Mouse (Mus musculus) thymus, adult 2 months (tissue): ENCODE data around the gene Sh3pxd2b. TPM values are rescaled to one million over a fixed set of nuclear protein-coding genes. Genes with fewer than 3 reads are reported as not detected.
A peak's percentile ranks its signal among the peaks of the same experiment; 100 is the strongest.

Source experiments
- DNase-seq: peaks from one replicate; pipeline ENCODE4 v3.0.0; 2021
- H3K27ac ChIP-seq: fragments of 200-500 bp; 2 replicates; pipeline ENCODE4 v1.5.1; 2012; ENCODE audit warnings: low read length, control low read depth; ENCODE audit not compliant: control insufficient read depth, insufficient read depth
- H3K27me3 ChIP-seq: fragments of 200-500 bp; 2 replicates; pipeline ENCODE4 v1.6.1; 2012; ENCODE audit warnings: mild to moderate bottlenecking, low read length, moderate library complexity, mixed read lengths; ENCODE audit not compliant: control insufficient read depth, insufficient read depth
- H3K36me3 ChIP-seq: fragments of 200-500 bp; 2 replicates; pipeline ENCODE4 v1.6.1; 2012; ENCODE audit warnings: mild to moderate bottlenecking, low read length, moderate library complexity; ENCODE audit not compliant: control insufficient read depth, insufficient read depth
- H3K4me1 ChIP-seq: fragments of 200-500 bp; replicated peaks from 2 replicates; pipeline ENCODE4 v1.6.1; 2012; ENCODE audit warnings: low read length; ENCODE audit not compliant: control insufficient read depth, insufficient read depth
- H3K4me3 ChIP-seq: fragments of 200-500 bp; 2 replicates; pipeline ENCODE4 v1.5.1; 2012; ENCODE audit warnings: mild to moderate bottlenecking, low read length, control low read depth, moderate library complexity; ENCODE audit not compliant: control insufficient read depth, insufficient read depth
- CTCF ChIP-seq: fragments of 200-500 bp; IDR thresholded peaks from 2 replicates; pipeline ENCODE4 v1.5.1; 2012; ENCODE audit warnings: mild to moderate bottlenecking, control low read depth, low read length, moderate library complexity, borderline replicate concordance; ENCODE audit not compliant: control insufficient read depth, poor library complexity, insufficient read depth; ENCODE audit errors: extremely low read depth
- POLR2A ChIP-seq: fragments of 200-500 bp; IDR thresholded peaks from 2 replicates; pipeline ENCODE4 v1.6.1; 2012; ENCODE audit warnings: mild to moderate bottlenecking, low read length, control low read depth, moderate library complexity; ENCODE audit not compliant: control insufficient read depth, poor library complexity, insufficient read depth; ENCODE audit errors: extremely low read depth
- WGBS: fragments of 180-500 bp; shearing (Covaris S2); methylation state at CpG from one replicate; pipeline ENCODE4 v1.1.7; 2018; 5-methylcytosine and 5-hydroxymethylcytosine counted together
- polyA plus RNA-seq: library from polyadenylated mRNA; depleted of rRNA; stranded (reverse); fragments of >200 nt; gene quantifications from 2 replicates; pipeline ENCODE4 v1.2.3, GENCODE M21; 2012

The Sh3pxd2b gene
- polyA plus RNA-seq, 1 experiment: 7.5 TPM

DNA sequence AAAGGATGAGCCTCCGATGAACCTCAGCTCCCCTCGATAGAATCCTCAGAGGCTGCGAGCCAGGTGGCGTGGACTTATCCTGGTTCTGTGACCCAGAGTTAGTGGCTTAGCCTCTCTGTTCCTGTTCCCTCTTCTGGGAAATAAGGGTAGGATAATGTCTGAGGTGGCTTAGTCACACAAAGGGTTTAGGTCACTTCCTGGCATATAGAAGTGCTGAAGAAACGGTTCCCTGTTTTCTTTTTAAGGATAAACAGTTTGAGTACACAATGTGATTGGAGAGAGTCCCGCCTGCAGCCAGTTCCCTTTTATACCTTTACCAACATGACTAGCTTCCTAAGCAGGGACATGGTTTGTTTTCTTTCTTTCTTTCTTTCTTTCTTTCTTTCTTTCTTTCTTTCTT is 10.8 kb downstream of the Sh3pxd2b start:
- Histone ChIP-seq H3K4me3 (no peak overlapping the region), H3K27me3 (no peaks in the 10 kb centered on the region), H3K27ac (no peak overlapping the region), H3K36me3 (no peaks in the 10 kb centered on the region), H3K4me1 (peaks cover 5% of the 10 kb centered on the region)
- WGBS: 70% methylated on average over 6 of the region's 6 CpGs
- no peak for DNase-seq
- no peak for TF ChIP-seq POLR2A
- TF ChIP-seq CTCF: no peak

DNA sequence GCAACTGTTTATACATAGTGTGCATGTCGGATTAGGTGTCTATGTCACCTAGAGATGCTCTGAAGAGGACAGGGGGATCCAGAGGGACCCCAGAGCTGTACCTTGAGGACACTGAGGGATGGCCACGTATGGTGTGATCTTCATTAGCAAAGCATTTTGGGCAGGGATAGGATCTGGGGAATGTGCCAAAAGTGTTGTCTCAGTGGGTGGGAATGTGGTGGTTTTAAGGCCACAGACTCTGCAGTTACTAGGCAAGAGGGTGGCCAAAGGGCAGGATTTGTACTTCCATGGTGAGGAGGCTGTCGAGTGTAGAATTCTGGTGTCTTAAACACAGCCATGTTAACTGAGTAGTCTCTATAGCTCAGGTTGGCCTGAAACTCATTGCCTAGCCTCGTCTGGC is 11.9 kb downstream of the Sh3pxd2b start:
- Histone ChIP-seq H3K4me3 (no peak overlapping the region), H3K27me3 (no peaks in the 10 kb centered on the region), H3K27ac (no peak overlapping the region), H3K4me1 (peaks cover 16% of the 10 kb centered on the region), H3K36me3 (no peaks in the 10 kb centered on the region)
- no peak for DNase-seq
- TF ChIP-seq CTCF: no peak
- TF ChIP-seq POLR2A: no peak
- WGBS: 90% methylated on average over 4 of the region's 4 CpGs

GRCm38 (mm10) chr11:32361774-32362173 is 14.2 kb downstream of the Sh3pxd2b start:
- Histone ChIP-seq H3K27me3 (no peaks in the 10 kb centered on the region), H3K4me1 (peaks cover 18% of the 10 kb centered on the region), H3K4me3 (no peak overlapping the region), H3K27ac (no peak overlapping the region), H3K36me3 (no peaks in the 10 kb centered on the region)
- DNase-seq: no peak
- no peak for TF ChIP-seq CTCF
- no peak for TF ChIP-seq POLR2A
- 92% methylated on average over 9 of the region's 9 CpGs for WGBS

GRCm38 (mm10) chr11:32363188-32363587 is 15.6 kb downstream of the Sh3pxd2b start:
- H3K4me1 ChIP-seq: peaks cover 18% of the 10 kb centered on the region
- TF ChIP-seq CTCF (no peak), POLR2A (no peak)
- no peak overlapping the region for H3K27ac ChIP-seq
- H3K27me3 ChIP-seq: no peaks in the 10 kb centered on the region
- DNase-seq: no peak
- no peaks in the 10 kb centered on the region for H3K36me3 ChIP-seq
- 79% methylated on average over 3 of the region's 3 CpGs for WGBS
- H3K4me3 ChIP-seq: no peak overlapping the region

DNA sequence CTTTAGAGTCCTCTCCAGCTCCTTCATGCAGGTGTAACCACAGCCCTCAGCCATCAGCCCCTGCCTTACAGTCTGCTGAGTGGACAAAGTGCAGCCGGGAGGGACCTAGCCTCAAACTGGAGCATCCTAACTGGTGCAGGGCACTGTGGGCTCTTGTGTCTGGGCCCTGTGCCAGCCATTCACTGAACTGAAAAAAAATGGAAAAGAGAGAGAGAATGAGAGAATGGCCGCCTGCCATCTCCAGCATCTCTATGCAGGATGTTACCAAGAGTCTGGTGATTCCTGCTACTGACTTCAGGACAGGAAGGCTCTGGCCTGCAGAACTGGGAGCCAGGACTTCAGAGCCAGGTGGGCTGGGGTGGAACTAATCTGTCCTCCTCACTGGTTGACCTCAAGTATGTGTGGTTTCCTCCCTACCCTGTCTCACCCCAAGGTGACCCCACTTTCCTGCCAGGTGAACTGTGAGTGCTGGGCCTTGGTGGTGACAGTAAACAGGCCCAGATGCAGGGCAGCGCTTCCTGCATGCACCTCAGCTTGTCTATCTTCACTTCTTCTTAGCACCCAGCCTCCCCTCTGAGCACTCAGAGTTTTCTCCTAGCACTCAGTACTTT is 16.1 kb downstream of the Sh3pxd2b start:
- peaks cover 18% of the 10 kb centered on the region for H3K4me1 ChIP-seq
- no peaks in the 10 kb centered on the region for H3K36me3 ChIP-seq
- TF ChIP-seq POLR2A (no peak), CTCF (no peak)
- DNase-seq: no peak
- no peaks in the 10 kb centered on the region for H3K27me3 ChIP-seq
- 57% methylated on average over 3 of the region's 3 CpGs for WGBS
- no peak overlapping the region for H3K4me3 ChIP-seq
- peak overlapping the region; percentile 62 for H3K27ac ChIP-seq

DNA sequence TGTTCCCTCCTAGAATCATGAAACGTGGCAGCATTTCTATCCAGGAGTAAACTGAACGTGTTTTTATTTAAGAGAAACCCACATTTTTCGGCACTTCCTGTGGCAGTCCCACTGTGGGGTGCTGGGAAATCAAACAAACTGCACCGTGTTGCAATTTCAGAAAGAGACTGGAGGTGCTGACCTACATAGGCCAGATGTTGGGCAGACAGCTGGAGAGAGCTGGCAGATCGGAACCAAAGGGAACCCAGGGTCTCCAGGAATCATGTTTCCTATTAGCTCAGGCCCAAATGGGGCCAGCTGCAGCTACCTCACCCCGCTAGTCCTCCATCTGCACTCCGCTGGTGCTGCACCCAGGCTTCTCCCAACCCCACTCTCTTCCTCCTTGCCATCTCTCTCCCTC is 16.8 kb downstream of the Sh3pxd2b start:
- 45% methylated on average over 7 of the region's 7 CpGs for WGBS
- H3K27ac ChIP-seq: peak overlapping the region; percentile 62

DNA sequence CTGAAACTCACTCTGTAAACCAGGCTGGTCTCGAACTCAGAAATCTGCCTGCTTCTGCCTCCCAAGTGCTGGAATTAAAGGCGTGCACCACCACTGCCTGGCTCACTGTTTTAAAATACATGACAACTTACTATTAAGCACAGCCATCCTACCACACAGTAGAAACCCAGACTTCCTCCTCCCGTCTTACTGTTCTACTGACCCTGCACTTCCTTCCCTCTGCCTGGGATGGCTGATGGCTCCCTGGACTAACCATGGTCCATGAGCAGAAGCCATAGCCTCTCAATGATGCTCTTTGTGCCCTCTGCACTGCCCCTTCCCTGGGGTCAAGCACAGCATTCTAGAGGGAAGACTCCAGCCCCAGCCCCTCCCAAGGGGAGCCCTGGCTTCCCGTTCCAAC is 17.9 kb downstream of the Sh3pxd2b start:
- H3K4me3 ChIP-seq: no peak overlapping the region
- no peaks in the 10 kb centered on the region for H3K27me3 ChIP-seq
- TF ChIP-seq POLR2A (no peak), CTCF (no peak)
- peaks cover 18% of the 10 kb centered on the region for H3K4me1 ChIP-seq
- no peak for DNase-seq
- no peak overlapping the region for H3K27ac ChIP-seq
- no peaks in the 10 kb centered on the region for H3K36me3 ChIP-seq
- 88% methylated on average over 4 of the region's 4 CpGs for WGBS

More for the DNA sequence above, 16.8 kb downstream of the Sh3pxd2b start:
- TF ChIP-seq POLR2A: no peak
- TF ChIP-seq CTCF: no peak
- Histone ChIP-seq H3K36me3 (no peaks in the 10 kb centered on the region), H3K4me1 (peaks cover 18% of the 10 kb centered on the region), H3K4me3 (no peak overlapping the region), H3K27me3 (no peaks in the 10 kb centered on the region)
- DNase-seq: no peak
